Mouse (Mus musculus): ENCODE data around the gene Zfp872. TPM values are rescaled to one million over a fixed set of nuclear protein-coding genes. Genes with fewer than 3 reads are reported as not detected.

Gene Zfp872
- total and polyA plus RNA-seq, 2 experiments from 2014 or later = 0.14 to 0.16 TPM

DNA sequence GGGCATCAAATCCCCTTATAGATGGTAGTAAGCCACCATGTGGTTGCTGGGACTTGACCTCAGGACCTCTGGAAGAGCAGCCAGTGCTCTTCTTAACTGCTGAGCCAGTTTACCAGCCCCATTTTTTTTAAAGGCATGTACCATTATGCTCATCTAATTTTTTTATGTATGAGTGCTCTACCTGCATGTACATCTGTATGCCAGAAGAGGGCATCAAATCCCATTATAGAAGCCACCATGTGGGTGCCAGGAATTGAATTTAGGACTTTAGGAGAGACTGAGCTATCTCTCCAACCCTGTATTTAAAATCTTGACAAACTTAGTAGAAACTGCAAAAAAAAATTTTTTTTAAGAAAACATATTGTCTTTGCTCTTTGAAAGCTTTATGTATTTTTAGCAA lies 42.7 kb downstream of the Zfp872 start:
- Histone ChIP-seq H3K4me1 (ENCODE audit: insufficient read depth) (no peaks in the 10 kb centered on the region), H3K36me3 (ENCODE audit: insufficient read depth) (no peaks in the 10 kb centered on the region), H3K27me3 (ENCODE audit: insufficient read depth, low read length) (no peaks in the 10 kb centered on the region), H3K27ac (ENCODE audit: low read depth, low read length) (no peak overlapping the region), H3K9ac (no peak overlapping the region), H3K9me3 (ENCODE audit: low read length) (no peaks in the 10 kb centered on the region), H3K4me3 (ENCODE audit: low read depth, low read length) (no peak overlapping the region), H3K4me2 (ENCODE audit: low read depth) (no peak overlapping the region)
- TF ChIP-seq CTCF (IDR thresholded peaks at IDR 0.05; ENCODE audit: low read depth) = no peak
- DNase-seq (no peak), ATAC-seq (no peak)

DNA sequence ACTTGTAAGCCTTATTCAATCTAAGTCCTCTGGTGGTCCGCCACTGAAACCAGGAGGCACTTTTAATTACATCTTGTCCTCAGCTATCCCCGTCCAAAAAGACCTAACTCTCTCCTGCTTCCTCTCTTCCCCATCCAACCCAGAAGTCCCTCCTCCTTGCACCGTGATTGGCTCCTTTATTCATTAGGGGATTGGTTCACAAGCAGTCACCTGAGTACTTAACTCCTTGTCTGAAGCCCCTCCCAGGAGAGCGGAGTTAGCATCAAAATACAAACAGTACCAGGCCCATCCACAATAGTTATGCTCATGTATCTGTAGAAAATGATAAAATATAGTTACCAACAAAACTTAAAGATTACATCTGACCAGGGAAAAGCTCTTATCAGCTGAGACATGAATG lies 52.1 kb downstream of the Zfp872 start:
- WGBS = 95% methylated on average over 4 of the region's 4 CpGs
- H3K4me3 ChIP-seq (ENCODE audit: low read depth, low read length) = no peak overlapping the region
- H3K4me1 ChIP-seq (ENCODE audit: insufficient read depth) = no peaks in the 10 kb centered on the region
- no peak overlapping the region for H3K9ac ChIP-seq
- H3K4me2 ChIP-seq (ENCODE audit: low read depth) = no peak overlapping the region
- no peak for ATAC-seq
- H3K9me3 ChIP-seq (ENCODE audit: low read length) = no peaks in the 10 kb centered on the region
- no peak for TF ChIP-seq CTCF (IDR thresholded peaks at IDR 0.05; ENCODE audit: low read depth)
- H3K27ac ChIP-seq (ENCODE audit: low read depth, low read length) = no peak overlapping the region
- no peak for DNase-seq
- H3K27me3 ChIP-seq (ENCODE audit: insufficient read depth, low read length) = no peaks in the 10 kb centered on the region
- peaks cover 43% of the 10 kb centered on the region for H3K36me3 ChIP-seq (ENCODE audit: insufficient read depth)

DNA sequence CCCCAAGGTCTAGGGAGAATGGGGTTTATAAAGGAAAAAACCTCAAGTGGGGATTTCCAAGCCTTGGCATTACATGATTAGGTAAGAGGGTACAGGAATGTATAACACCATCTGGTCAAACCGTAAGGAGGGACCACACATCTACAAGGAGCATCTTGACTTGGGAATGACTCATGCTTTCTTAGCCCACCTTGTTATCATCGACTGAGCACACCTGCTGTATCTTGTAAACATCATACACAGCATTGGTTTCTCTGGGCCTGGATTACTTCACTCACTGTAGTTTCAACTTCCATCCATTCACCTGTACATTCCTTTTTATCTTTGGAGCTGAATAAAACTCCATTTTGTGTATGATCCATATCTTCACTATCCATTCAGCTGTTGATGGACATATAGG lies 56.4 kb downstream of the Zfp872 start:
- H3K4me2 ChIP-seq (ENCODE audit: low read depth) = no peak overlapping the region
- ATAC-seq (no peak), DNase-seq (no peak)
- no peak overlapping the region for H3K9ac ChIP-seq
- WGBS = 93% methylated on average over 2 of the region's 2 CpGs
- H3K27ac ChIP-seq (ENCODE audit: low read depth, low read length) = no peak overlapping the region
- TF ChIP-seq CTCF (IDR thresholded peaks at IDR 0.05; ENCODE audit: low read depth) = no peak
- no peaks in the 10 kb centered on the region for H3K27me3 ChIP-seq (ENCODE audit: insufficient read depth, low read length)
- 0 out of 2 replicates have a peak, but pooled peaks cover 13% of the 10 kb centered on the region for H3K9me3 ChIP-seq (ENCODE audit: low read length)
- no peaks in the 10 kb centered on the region for H3K4me1 ChIP-seq (ENCODE audit: insufficient read depth)
- peaks cover 52% of the 10 kb centered on the region for H3K36me3 ChIP-seq (ENCODE audit: insufficient read depth)
- no peak overlapping the region for H3K4me3 ChIP-seq (ENCODE audit: low read depth, low read length)

Other genes starting within 250 kb of the Zfp872 start
- gene Swsap1, start 232.3 kb upstream of the Zfp872 start, total RNA-seq (2014; rRNA removed) = 28.2 and 37.7 TPM in 2 replicates
- gene Swsap1, start 232.3 kb upstream of the Zfp872 start, polyA plus RNA-seq (2015; fragmentation: Nextera tagmentation; extraction: Ambion mirVana) = 7.0 and 7.3 TPM in 2 replicates
- 0.24 and 1.0 TPM in 2 replicates for gene Epor, start 224.6 kb upstream of the Zfp872 start, total RNA-seq (2014; rRNA removed)
- 2.2 and 2.4 TPM in 2 replicates for gene Epor, start 224.6 kb upstream of the Zfp872 start, polyA plus RNA-seq (2015; fragmentation: Nextera tagmentation; extraction: Ambion mirVana)
- gene Rgl3, start 198.6 kb upstream of the Zfp872 start, total RNA-seq (2014; rRNA removed) = 0.24 and 2.1 TPM in 2 replicates
- 1.0 and 1.2 TPM in 2 replicates for gene Rgl3, start 198.6 kb upstream of the Zfp872 start, polyA plus RNA-seq (2015; fragmentation: Nextera tagmentation; extraction: Ambion mirVana)
- 5.7 and 6.0 TPM in 2 replicates for gene Ccdc151, start 185.5 kb upstream of the Zfp872 start, total RNA-seq (2014; rRNA removed)
- gene Ccdc151, start 185.5 kb upstream of the Zfp872 start, polyA plus RNA-seq (2015; fragmentation: Nextera tagmentation; extraction: Ambion mirVana) = 5.5 and 6.4 TPM in 2 replicates
- gene Prkcsh, start 185.3 kb upstream of the Zfp872 start, total RNA-seq (2014; rRNA removed) = 83.2 and 86.5 TPM in 2 replicates
- 48.9 and 67.4 TPM in 2 replicates for gene Prkcsh, start 185.3 kb upstream of the Zfp872 start, polyA plus RNA-seq (2015; fragmentation: Nextera tagmentation; extraction: Ambion mirVana)
- 159 and 191 TPM in 2 replicates for gene Elavl3, start 136.1 kb upstream of the Zfp872 start, total RNA-seq (2014; rRNA removed)
- gene Elavl3, start 136.1 kb upstream of the Zfp872 start, polyA plus RNA-seq (2015; fragmentation: Nextera tagmentation; extraction: Ambion mirVana) = 51.3 and 74.7 TPM in 2 replicates
- not detected in 2 replicates for gene Gm49318, start 116.8 kb upstream of the Zfp872 start, total RNA-seq (2014; rRNA removed)
- not detected in 2 replicates for gene Gm49318, start 116.8 kb upstream of the Zfp872 start, polyA plus RNA-seq (2015; fragmentation: Nextera tagmentation; extraction: Ambion mirVana)
- gene Zfp653, start 116.7 kb upstream of the Zfp872 start, total RNA-seq (2014; rRNA removed) = 31.0 and 32.3 TPM in 2 replicates
- gene Zfp653, start 116.7 kb upstream of the Zfp872 start, polyA plus RNA-seq (2015; fragmentation: Nextera tagmentation; extraction: Ambion mirVana) = 13.3 and 16.3 TPM in 2 replicates
- gene Ecsit, start 102.7 kb upstream of the Zfp872 start, total RNA-seq (2014; rRNA removed) = 55.2 and 59.2 TPM in 2 replicates
- gene Ecsit, start 102.7 kb upstream of the Zfp872 start, polyA plus RNA-seq (2015; fragmentation: Nextera tagmentation; extraction: Ambion mirVana) = 64.1 and 64.7 TPM in 2 replicates
- gene Cnn1, start 88.9 kb upstream of the Zfp872 start, total RNA-seq (2014; rRNA removed) = 0.24 TPM in 1 of 2 replicates, not detected in the other
- gene Cnn1, start 88.9 kb upstream of the Zfp872 start, polyA plus RNA-seq (2015; fragmentation: Nextera tagmentation; extraction: Ambion mirVana) = 0.24 and 0.86 TPM in 2 replicates
- gene Elof1, start 70.9 kb upstream of the Zfp872 start, total RNA-seq (2014; rRNA removed) = 122 and 137 TPM in 2 replicates
- gene Elof1, start 70.9 kb upstream of the Zfp872 start, polyA plus RNA-seq (2015; fragmentation: Nextera tagmentation; extraction: Ambion mirVana) = 165 and 170 TPM in 2 replicates
- gene Acp5, start 52.4 kb upstream of the Zfp872 start, total RNA-seq (2014; rRNA removed) = 3.9 TPM in 1 of 2 replicates, not detected in the other
- gene Acp5, start 52.4 kb upstream of the Zfp872 start, polyA plus RNA-seq (2015; fragmentation: Nextera tagmentation; extraction: Ambion mirVana) = 0.41 and 0.88 TPM in 2 replicates
- 27.8 and 35.2 TPM in 2 replicates for gene Pigyl, start 31.2 kb upstream of the Zfp872 start, total RNA-seq (2014; rRNA removed)
- 112 and 143 TPM in 2 replicates for gene Pigyl, start 31.2 kb upstream of the Zfp872 start, polyA plus RNA-seq (2015; fragmentation: Nextera tagmentation; extraction: Ambion mirVana)
- gene Zfp809, start 37.6 kb downstream of the Zfp872 start, total RNA-seq (2014; rRNA removed) = 10.3 and 11.0 TPM in 2 replicates
- gene Zfp809, start 37.6 kb downstream of the Zfp872 start, polyA plus RNA-seq (2015; fragmentation: Nextera tagmentation; extraction: Ambion mirVana) = 3.8 and 6.8 TPM in 2 replicates
- gene Zfp599, start 71.8 kb downstream of the Zfp872 start, total RNA-seq (2014; rRNA removed) = 7.6 and 7.9 TPM in 2 replicates
- 4.8 and 6.0 TPM in 2 replicates for gene Zfp599, start 71.8 kb downstream of the Zfp872 start, polyA plus RNA-seq (2015; fragmentation: Nextera tagmentation; extraction: Ambion mirVana)
- 37.1 and 51.3 TPM in 2 replicates for gene Zfp810, start 119.6 kb downstream of the Zfp872 start, total RNA-seq (2014; rRNA removed)
- gene Zfp810, start 119.6 kb downstream of the Zfp872 start, polyA plus RNA-seq (2015; fragmentation: Nextera tagmentation; extraction: Ambion mirVana) = 20.1 and 27.5 TPM in 2 replicates
- gene Anln, start 201.1 kb downstream of the Zfp872 start, total RNA-seq (2014; rRNA removed) = 3.5 and 6.6 TPM in 2 replicates
- gene Anln, start 201.1 kb downstream of the Zfp872 start, polyA plus RNA-seq (2015; fragmentation: Nextera tagmentation; extraction: Ambion mirVana) = 2.2 and 2.4 TPM in 2 replicates
- gene 9530077C05Rik, start 223.4 kb downstream of the Zfp872 start, total RNA-seq (2014; rRNA removed) = 13.7 and 14.1 TPM in 2 replicates
- 16.3 and 17.5 TPM in 2 replicates for gene 9530077C05Rik, start 223.4 kb downstream of the Zfp872 start, polyA plus RNA-seq (2015; fragmentation: Nextera tagmentation; extraction: Ambion mirVana)

All from forebrain, postnatal 0 days (tissue).